Mouse (Mus musculus) gastrocnemius, adult 18-20 months (tissue): ENCODE measurements around the gene Snx5. TPM values are rescaled to one million over a fixed set of nuclear protein-coding genes. Genes with fewer than 3 reads are reported as not detected.

Experiments
- DNase-seq: peaks from one replicate; pipeline ENCODE4 v3.0.0; 2021; ENCODE audit warnings: low spot score
- total RNA-seq, 2 experiments: library from RNA; stranded (reverse); gene quantifications; 2 replicates each; pipeline ENCODE4 v1.2.3; 2021

Gene Snx5
- total RNA-seq, 2 experiments from 2014 or later, result 55.8 to 58.1 TPM

DNA sequence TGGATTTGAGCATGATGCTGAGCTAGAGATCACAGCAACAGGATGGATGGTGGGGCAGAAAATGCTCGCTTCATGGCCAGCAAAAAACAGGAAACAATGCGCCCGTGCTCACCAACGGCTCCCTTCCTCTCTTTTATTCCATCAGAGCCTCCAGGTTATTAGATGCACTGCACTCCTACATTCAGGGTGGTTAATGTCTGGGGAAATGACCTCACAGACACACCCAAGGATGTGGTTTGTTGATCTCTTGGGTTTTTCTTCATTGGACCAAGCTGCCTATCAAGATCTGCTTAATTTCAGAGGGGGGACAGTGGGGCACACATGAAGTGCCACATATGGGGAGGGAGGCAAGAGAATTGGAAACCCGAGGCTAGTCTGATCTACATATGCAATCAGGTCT lies 39.6 kb downstream of the Snx5 start:
- DNase-seq, result no peak

GRCm38 (mm10) chr2:144230498-144230897 lies 40.2 kb downstream of the Snx5 start:
- DNase-seq, result no peak

DNA sequence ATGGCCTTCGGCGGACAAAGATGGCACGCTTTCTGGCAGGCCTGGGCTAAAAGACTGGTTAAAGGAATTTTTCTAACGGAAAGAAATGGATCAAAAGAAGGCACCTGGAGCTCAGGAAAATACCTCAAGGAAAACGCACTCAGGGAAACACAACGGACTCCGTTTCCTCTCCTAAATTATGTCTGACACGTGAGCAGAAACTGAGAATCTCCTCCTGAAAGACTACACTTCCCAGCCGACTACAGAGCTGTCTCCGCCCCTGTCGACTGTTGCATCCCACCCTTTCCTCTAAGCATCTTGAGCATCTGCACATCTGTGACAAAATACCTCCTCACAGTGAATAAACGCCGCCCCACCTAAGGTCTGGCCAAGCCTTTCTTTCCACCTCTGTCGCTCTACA lies 41.1 kb downstream of the Snx5 start:
- DNase-seq, result no peak

DNA sequence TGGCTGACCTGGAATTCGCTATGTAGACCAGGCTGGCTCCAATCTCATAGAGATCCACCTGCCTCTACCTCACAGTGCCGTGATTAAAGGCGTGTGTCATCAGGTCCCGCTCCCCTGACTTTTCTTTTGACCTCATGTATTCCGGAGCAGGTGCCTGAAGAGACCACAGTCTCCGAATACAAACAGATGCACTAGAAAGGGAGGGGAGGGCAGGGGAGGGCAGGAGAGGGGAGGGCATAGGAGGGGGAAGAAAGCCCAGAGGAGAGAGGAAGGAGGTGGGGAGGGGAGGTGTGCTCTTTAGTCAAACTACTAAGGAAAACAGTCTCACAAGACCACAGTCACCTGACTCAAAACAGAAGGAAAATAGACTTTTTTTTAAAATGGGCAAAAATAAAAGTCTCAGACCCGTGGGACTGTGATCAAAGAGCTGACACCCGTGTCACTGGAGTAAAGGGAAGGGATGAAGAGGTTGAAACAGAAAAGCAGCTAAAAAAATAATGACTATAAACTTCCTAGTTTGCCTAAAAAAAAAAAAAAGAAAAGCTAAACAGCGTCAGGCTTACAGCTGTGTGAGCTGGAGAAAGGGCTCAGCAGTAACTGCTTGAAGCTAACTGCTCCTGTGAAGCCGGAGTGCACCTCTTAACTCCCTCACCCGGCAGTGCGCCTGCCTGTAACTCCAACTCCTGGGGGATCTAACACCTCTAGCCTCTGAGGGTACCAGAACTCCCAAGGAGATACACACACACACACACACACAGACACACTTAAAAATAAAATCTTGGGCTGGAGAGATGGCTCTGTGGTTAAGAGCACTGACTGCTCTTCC lies 42.0 kb downstream of the Snx5 start:
- DNase-seq, result no peak

- no peak for DNase-seq
These were observed 43.7 kb downstream of the Snx5 start for GRCm38 (mm10) chr2:144226906-144227586.

DNA sequence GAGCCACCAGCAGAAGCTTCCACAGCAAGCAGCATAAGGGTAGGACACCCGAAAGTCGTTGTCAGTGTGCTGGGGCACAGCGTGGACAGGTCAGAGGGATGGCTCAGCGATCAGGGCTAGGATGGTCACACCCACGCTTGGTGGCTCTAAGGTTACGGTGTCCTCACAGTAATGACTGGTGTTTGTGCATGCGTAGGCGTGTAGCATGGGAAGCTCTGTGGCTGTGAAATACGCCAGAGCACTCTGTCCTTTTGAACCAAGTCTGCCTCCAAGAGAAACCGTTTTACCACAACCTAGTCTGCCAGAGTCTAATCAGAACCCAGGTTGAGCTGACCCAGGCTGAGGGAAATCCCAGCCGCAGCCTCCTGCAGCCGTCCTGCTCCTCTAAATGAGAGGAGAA lies 46.4 kb downstream of the Snx5 start:
- DNase-seq, result peak; percentile 24

- no peak for DNase-seq
These were observed 55.1 kb downstream of the Snx5 start for GRCm38 (mm10) chr2:144215601-144216000.

DNA sequence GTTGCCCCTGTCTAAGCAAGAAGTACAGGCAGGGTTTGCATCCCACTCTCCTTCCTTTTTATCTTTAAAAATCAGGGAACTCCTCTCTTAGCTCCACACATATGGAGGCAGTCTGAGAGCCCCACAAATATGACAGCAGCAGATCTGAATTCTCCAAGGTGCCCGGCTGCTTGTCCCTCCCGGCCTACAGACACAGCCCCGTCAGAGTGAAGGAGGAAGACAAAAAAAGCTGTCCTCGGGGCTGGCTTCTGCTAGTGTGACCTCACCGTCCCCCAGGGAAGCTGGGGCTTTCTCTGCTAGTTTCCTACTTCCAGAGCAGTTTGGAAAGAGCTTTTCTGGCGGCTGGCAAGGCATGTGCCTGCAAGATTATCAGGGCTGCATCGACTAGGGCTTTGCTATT lies 55.5 kb downstream of the Snx5 start:
- DNase-seq, result peak; percentile 53

GRCm38 (mm10) chr2:144214508-144215185 lies 56.1 kb downstream of the Snx5 start:
- DNase-seq, result no peak

DNA sequence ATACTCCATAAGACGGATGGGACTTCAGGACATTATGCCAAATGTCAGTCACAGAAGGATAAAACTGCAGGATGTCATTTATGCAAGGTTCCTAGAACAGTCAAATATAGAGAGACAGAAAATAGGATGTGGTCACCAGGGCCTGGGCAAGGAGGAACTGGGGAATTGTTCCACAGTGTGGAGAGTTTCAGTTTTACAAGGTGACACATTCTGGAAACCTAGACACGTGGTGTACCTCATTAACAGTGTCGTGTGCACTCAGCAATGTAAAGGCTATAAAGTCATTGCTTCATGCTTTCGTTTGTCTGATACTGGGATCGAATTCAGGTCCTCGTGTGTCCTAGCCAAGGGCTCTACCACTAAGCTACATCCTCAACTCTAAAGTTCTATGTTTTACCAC lies 56.9 kb downstream of the Snx5 start:
- no peak for DNase-seq

GRCm38 (mm10) chr2:144209425-144209824 lies 61.3 kb downstream of the Snx5 start:
- DNase-seq, result no peak

GRCm38 (mm10) chr2:144207365-144207764 lies 63.3 kb downstream of the Snx5 start:
- no peak for DNase-seq

GRCm38 (mm10) chr2:144203001-144203400 lies 67.7 kb downstream of the Snx5 start:
- no peak for DNase-seq

GRCm38 (mm10) chr2:144202567-144202966 lies 68.1 kb downstream of the Snx5 start:
- no peak for DNase-seq

DNA sequence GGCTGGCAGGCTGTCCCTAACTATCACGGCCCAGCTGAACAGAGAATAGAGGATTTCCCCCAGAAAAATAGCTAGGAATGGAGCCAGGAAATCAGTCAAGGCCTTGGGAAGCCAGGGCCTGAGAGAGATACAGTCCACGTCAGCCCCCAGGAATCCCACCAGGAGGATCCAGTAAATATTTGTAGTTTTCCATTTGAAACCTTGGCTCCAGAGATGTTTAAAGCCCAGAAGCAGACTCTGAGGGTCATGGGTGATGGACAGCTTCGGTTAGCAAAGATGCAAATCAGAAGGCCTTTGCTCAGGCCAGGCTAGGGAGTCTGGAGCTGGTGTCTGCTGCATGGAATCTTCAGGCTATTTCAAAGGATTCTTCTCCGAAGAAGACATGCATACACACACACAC lies 68.6 kb downstream of the Snx5 start:
- no peak for DNase-seq

Other genes with a start within 250 kb of the Snx5 start
- gene Banf2, start 237.8 kb downstream of the Snx5 start, total RNA-seq, result not detected
- 10 to 100 TPM; 10.9 to 11.0 TPM for gene Mgme1, start 243 bp downstream of the Snx5 start, total RNA-seq
- not detected for gene Ovol2, start 61.2 kb upstream of the Snx5 start, total RNA-seq
- gene Kat14, start 98.1 kb upstream of the Snx5 start, total RNA-seq, result 10 to 100 TPM; 16.6 to 22.7 TPM
- 1 to 10 TPM; 7.0 to 8.3 TPM for gene Pet117, start 98.1 kb upstream of the Snx5 start, total RNA-seq